Mouse (Mus musculus): Measurements from ENCODE around the gene Grap2.
"Not testable (repeated sequence)": the region's sequence is repeated elsewhere in the genome, so short reads cannot be mapped to it uniquely, and the experiment has no call there.

Grap2 gene

DNA sequence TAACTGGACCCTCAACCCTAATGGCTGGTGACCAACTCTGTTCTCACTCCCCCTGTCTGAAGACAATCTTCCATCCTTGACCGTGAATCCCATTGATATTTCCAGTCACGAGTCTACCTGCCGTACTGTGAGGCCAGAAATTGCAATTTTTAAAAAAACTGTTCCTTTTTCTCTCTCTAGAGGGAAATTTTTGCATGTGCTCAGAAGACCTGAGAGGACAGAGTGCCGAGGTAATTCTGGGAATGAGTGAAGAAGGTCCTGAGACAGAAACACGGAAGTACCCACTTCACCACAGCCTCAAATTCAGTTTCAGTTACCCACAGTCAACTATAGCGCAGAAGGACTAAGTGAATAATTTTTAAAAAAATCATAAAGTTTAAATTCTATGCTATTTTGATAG is 5.7 kb upstream of the Grap2 start:
- DNase-seq (ENCODE audit: low spot score in 2 of 2), result no peak

DNA sequence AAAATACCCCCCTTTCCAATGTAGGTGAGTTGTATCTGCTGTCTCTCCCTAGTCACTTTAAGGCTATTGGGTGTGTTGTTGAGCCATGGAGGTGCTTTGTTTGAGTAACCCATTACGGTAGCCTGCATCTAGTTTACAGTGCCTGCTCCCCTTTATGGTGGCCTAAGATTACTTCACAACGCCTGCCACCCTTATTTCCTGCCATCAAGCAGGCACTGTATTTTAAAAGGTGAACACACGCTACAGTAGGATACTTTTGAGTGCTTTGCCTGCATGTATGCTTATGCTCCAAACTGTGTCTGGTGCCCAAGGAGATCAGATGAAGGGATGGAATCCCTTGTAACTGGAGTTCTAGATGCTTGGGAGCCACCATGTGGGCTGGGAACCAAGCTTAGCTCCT is 5.3 kb upstream of the Grap2 start:
- DNase-seq (ENCODE audit: low spot score in 2 of 2), result no peak

- no peak for DNase-seq (ENCODE audit: low spot score in 2 of 2)
These were observed 4.7 kb upstream of the Grap2 start for GRCm38 (mm10) chr15:80567731-80568130.

DNA sequence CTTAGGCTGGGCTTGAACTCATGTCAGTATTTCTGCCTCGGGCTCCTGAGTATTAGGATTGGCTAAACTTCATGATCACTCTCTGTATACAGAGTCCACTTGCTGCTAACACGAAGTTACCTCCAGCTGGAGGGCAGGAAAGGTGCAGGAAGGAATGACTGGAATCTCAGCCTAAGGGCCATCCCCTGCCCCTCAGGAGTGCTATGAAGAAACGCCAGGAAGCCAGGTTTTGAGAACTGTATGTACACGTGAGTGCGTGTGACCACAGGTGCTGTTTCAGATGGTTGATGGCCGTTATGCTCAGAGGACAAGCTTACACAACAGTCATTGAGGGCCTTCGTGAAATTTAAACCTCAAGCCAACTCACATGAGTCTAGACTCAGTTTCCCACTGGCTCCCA is 3.2 kb upstream of the Grap2 start:
- no peak for DNase-seq (ENCODE audit: low spot score in 2 of 2)

GRCm38 (mm10) chr15:80570226-80570625 is 2.2 kb upstream of the Grap2 start:
- DNase-seq (ENCODE audit: low spot score in 2 of 2), result no peak

- DNase-seq (ENCODE audit: low spot score in 2 of 2), result no peak
These were observed 783 bp upstream of the Grap2 start for GRCm38 (mm10) chr15:80571611-80572010.

GRCm38 (mm10) chr15:80572811-80573520 is 572 bp downstream of the Grap2 start:
- DNase-seq (ENCODE audit: low spot score in 2 of 2), result no peak

DNA sequence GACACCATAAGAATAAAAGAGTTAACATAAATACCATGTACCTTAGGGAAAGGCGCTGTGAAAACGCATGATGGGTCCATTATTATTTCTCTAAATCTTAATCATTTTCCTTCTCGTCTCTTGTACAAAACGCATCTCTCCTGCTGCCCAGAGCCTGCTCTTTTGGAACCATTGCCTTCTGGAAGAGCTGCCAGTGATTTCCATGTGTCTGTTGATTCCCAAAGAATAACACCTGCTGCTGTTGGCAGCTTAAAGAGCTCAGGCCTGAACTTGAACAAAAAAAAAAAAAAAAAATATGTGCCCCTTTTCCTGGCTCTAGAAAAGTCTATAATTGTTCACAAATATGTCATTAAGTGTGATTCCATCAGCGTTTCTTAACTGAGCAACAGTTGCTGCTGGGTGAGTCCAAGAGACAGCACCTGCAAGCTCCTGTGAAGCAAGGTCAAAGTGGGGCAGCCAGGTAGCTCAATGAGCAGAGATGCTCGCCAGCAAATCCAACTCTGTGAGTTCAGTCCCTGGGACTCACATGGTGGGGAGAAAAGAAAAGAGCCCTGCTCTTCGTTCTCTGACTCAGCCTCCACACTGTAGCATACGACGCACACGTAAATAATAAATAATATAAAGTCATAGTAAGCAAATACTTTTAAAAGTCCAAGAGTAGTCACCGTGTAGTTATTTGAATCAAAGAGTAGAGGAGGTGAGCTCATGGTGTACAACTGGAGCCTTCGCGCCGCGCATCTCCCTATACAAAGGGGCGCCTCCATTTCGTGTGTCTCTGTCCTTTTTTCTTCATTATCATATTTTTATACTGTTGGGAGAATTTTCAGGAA is 2.0 kb downstream of the Grap2 start:
- DNase-seq (ENCODE audit: low spot score in 2 of 2), result no peak

GRCm38 (mm10) chr15:80575817-80576370 is 3.5 kb downstream of the Grap2 start:
- DNase-seq (ENCODE audit: low spot score in 2 of 2), result no peak

GRCm38 (mm10) chr15:80576415-80576994 is 4.1 kb downstream of the Grap2 start:
- no peak for DNase-seq (ENCODE audit: low spot score in 2 of 2)

DNA sequence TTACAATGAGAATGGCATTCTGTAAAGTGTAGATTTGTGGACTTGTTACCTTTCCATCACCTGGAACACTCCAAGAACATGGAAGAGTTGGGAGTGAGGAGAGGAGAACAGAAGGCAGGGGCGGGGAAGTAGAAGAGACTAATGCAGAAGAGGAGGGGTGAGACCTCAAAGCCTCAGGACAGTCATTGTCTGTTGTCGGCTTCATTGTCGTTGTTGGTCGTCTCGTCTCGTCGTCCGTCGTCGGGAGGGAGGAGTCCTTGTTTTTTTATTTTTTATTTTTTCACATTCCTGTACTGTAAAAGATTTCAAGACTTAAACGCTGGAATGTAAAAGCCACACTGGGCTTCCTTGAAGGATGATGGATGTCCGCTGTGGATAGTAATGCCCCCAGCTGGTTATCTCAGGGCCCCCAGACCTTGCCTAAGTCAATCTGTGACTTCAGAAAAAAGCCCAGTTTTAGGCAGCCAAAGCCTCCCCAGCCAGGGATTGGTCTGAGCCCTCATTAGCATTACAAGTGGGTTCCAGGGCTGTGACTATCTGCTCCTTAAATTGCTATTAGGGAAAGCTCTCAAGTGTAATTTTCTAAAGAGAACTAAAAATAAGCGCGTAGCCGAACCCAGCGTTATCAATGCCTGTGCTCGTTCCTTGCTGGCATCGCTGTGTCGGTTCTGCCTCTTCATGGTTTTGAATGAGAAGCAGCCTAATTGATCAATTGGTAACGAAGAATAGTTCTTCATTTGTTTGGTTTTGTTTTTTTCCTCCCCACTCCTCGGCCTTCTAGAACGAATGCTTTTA is 5.0 kb downstream of the Grap2 start:
- DNase-seq (ENCODE audit: low spot score in 2 of 2), result no peak

GRCm38 (mm10) chr15:80579121-80579520 is 6.7 kb downstream of the Grap2 start:
- DNase-seq (ENCODE audit: low spot score in 2 of 2), result no peak

DNA sequence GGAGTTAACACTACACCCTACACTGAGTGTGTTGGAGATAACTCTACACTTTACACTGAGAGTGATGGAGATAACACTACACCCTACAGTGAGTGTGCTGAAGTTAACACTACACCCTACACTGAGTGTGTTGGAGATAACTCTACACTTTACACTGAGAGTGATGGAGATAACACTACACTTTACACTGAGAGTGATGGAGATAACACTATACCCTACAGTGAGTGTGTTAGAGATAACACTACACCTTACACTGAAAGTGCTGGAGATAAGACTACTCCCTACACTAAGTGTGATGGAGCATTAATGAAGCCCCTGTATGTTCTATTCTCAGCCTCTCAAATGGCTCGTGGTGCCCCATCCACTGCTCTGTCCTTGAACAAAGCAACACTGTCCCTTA is 8.2 kb downstream of the Grap2 start:
- DNase-seq (ENCODE audit: low spot score in 2 of 2), result not testable (repeated sequence)

GRCm38 (mm10) chr15:80582581-80583495 is 10.4 kb downstream of the Grap2 start:
- no peak for DNase-seq (ENCODE audit: low spot score in 2 of 2)

GRCm38 (mm10) chr15:80586296-80586695 is 13.9 kb downstream of the Grap2 start:
- no peak for DNase-seq (ENCODE audit: low spot score in 2 of 2)

DNA sequence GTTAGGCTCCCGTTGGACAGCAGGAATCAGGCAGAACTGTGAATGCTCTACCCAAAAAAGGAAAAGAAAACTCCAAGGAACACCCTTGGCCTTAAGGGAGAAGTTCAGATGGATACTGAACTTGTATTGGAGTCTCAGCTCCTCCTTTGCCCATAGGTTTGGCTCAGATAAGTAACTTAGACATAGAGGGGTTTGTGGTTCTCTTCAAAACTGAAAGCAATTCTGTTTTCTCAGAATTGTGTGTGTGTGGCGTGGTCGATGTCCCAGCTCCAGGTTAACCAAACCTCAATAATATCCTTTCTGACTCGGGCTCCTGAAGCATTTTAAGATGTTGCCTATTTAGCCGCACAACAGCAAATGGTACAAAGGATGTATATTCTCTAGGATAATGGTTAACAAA is 18.2 kb downstream of the Grap2 start:
- DNase-seq (ENCODE audit: low spot score in 2 of 2), result no peak

GRCm38 (mm10) chr15:80592737-80593136 is 20.3 kb downstream of the Grap2 start:
- DNase-seq (ENCODE audit: low spot score in 2 of 2), result no peak

DNA sequence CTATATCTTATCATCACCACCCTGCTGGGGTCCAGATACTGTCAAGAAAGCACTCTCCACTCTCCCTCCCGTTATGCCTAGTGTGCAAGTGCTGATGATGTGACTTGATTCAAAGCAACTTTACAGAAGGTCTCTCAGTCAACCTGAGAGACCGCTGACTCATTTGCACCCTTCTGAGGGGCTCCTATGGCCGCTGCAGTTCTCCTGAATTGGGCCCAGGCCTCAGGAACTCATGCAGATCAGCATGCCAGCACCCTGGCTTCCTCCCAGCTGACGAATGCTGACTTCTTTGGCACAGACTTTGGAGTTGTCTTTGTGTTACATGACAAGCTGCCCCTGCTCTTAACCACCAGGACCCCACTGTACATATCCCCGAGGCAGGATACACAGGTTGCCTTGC is 21.5 kb downstream of the Grap2 start:
- no peak for DNase-seq (ENCODE audit: low spot score in 2 of 2)

DNA sequence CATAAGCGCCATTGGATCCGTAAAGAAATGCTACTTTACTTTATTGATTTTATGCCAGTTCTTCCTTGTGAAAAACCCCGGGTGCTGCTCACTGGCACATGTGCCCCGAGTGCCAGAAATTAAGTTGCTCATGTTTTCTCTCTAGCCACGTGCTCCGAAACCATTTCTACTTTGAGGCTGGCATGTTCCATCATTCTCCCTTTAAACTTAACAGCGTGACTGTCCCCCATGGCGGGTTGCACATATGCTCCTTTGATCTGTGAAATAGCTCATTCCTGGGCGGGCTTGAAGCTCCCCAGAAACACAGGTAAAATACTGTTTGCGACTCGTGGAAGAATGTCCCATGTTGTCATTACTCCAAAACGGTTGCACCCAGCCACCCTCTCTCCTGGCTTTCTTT is 26.4 kb downstream of the Grap2 start:
- DNase-seq (ENCODE audit: low spot score in 2 of 2), result no peak

DNA sequence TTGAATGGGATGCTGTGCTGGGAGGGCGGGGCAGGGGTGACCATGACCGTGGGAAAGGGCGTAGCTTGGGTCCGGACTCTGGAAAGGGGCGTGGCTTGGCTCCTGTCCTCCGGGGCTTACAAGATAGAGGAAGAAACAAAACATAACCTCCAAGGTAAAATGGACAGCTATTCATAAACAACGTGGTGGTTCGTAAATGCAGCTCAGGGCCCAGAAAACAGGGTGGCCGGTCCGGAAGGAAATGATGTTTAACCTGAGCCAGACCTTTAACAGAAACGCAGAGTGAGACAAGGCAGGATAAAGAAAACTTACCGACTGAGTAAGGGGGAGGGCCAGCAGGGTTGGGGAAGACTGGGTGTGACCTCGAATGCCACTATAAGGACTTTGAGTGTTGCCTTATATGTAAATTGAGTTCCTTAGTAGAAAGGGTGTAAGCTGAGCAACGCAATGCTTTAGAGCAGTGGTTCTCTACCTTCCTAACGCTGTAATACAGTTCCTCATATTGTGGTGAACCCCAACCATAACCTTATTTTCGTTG is 26.9 kb downstream of the Grap2 start:
- DNase-seq (ENCODE audit: low spot score in 2 of 2), result no peak
